Mouse (Mus musculus) gastrocnemius, postnatal 36 days (tissue): ENCODE data around the gene Fgfr2. TPM values are rescaled to one million over a fixed set of nuclear protein-coding genes. Genes with fewer than 3 reads are reported as not detected.
A peak's percentile ranks its signal among the peaks of the same experiment; 100 is the strongest.
"Not testable (repeated sequence)": the region's sequence is repeated elsewhere in the genome, so short reads cannot be mapped to it uniquely, and the experiment has no call there.

Experiments used
- DNase-seq, 2 experiments: peaks; one replicate each; pipeline ENCODE4 v3.0.0; 2022
- intact Hi-C: fragments of 180-260 bp; cut with DNase I; formaldehyde crosslinking; loops from one replicate; pipeline ENCODE4 v1.15.1; 2025
- total RNA-seq, 2 experiments: library from RNA; stranded (reverse); gene quantifications; 2 replicates each; pipeline ENCODE4 v1.2.3; 2021

Fgfr2 gene
- total RNA-seq, 2 experiments from 2014 or later: 0.28 to 0.49 TPM

DNA sequence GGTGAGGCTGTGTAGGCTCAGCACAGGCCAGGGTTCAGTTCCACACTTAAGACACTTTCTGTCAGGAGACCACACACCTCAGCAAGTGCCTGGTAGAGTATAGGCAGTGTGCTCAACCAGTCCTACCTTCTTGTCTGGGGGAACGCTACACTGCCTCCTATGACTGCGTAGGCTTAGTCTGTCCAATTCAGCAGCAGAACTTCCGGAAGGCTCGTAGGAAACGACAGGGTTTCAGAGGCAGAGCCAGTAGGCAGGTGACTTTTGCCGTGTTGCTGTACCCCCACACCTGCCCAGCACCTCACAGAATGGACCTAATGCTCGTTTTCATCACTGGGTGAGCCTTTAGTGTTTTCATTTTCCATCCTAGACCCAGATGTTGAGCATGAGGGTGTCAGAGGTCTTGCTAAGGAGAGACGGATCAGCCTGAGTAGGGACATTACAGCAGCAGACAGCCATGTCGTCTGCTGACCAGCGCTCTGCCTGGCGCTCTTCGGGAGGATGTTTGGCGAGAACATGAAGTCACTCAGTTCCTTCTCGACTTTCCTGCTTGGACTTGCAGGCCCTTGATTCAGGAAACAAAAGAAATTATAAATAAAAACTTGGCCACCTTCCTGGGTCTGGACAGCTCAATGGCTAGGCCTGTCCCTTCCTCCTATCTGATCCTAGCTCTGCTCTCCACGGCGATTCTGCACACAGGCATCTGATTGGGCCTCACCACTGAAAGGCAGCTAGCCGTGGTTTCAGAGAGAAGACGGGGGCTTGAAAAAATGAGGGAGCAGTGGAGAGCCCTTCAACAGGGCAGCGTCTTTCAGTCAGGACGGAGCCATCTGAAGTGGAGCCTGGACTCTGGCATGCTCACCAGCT, 452.9 kb downstream of the Fgfr2 start:
- intact Hi-C loops: loop anchor here (5.0 kb wide), 2 partner anchors 47 to 142 kb away; partner anchors contain the start of gene Fam53b
- peak in 1 of 2 experiments; percentile 38 for DNase-seq

- intact Hi-C loops: no loop called here
- DNase-seq: no peak
These were observed 454.5 kb downstream of the Fgfr2 start for GRCm38 (mm10) chr7:132668604-132669003.

- DNase-seq: no peak
- intact Hi-C loops: no loop called here
These were observed 456.6 kb downstream of the Fgfr2 start for GRCm38 (mm10) chr7:132666516-132666915.

DNA sequence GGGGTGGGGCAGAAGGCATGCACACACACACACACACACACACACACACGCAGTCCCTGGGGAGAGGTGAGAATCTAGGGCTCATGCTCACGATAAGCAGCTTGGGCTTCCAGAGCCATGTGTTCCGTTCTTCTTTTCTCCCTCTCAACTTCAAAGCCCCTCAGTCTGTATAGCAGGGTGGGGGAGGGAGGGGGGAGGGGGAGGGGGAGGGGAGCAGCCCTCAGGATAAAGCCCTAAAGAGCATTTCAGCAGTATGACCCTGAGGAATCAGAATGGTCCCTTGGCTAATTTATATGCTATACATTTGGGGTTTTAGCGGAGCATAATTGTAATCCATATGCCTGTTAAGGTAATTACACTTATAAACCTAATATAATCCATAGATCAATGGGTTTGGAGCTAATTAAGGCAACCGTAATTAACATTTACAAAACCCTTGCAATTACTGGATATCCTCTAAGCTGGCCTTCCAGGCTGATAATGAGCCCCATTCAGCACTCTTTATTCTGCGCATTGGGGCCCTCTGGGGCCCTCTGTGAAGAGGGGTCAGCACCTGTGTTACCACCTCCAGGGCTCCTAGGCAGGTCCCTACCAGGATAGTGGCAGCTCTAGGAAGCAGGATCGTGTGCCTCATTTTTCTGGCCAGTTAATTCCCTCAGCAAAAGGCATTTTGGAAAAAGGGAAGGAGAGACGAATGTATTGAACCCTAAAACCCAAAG, 457.3 kb downstream of the Fgfr2 start:
- intact Hi-C loops: no loop called here

DNA sequence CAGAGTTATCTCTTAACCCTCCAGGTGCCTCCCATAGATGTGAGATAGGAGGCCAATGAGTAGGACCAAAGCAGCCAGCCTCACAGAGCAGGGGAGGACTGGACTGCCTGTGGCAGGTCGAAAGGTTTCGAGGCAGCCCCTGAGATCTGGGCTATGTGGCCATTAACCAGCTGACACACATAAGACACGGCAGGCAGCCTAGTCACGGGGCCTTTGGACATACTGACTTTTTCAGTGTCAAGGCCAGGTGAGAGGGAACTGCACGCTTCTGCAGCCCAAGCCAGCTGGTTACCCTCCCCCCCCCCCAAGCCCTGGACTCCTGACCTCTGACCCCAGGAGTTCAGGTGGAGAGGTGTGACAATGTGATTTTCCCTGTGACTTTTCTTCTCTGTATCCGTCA, 458.3 kb downstream of the Fgfr2 start:
- intact Hi-C loops: loop anchor here (5.0 kb wide), 1 partner anchor 92 kb away; no protein-coding TSS in a partner anchor
- no peak for DNase-seq

More for the DNA sequence above, 457.3 kb downstream of the Fgfr2 start:
- no peak for DNase-seq

- DNase-seq: not testable (repeated sequence)
- intact Hi-C loops: loop anchor here (5.0 kb wide), 1 partner anchor 94 kb away; no protein-coding TSS in a partner anchor
These were observed 460.3 kb downstream of the Fgfr2 start for GRCm38 (mm10) chr7:132662831-132663230.

- intact Hi-C loops: loop anchor here (5.0 kb wide), 3 partner anchors 98 to 343 kb away; no protein-coding TSS in a partner anchor
- DNase-seq: no peak
These were observed 463.5 kb downstream of the Fgfr2 start for GRCm38 (mm10) chr7:132659633-132660032.

GRCm38 (mm10) chr7:132658688-132659087, 464.5 kb downstream of the Fgfr2 start:
- intact Hi-C loops: loop anchor here (5.0 kb wide), 2 partner anchors 239 to 344 kb away; no protein-coding TSS in a partner anchor
- no peak for DNase-seq

- intact Hi-C loops: loop anchor here (5.0 kb wide), 2 partner anchors 239 to 344 kb away; no protein-coding TSS in a partner anchor
- no peak for DNase-seq
These were observed 465.1 kb downstream of the Fgfr2 start for GRCm38 (mm10) chr7:132658058-132658450.

- intact Hi-C loops: loop anchor here (5.0 kb wide), 2 partner anchors 240 to 345 kb away; no protein-coding TSS in a partner anchor
- DNase-seq: no peak
These were observed 465.6 kb downstream of the Fgfr2 start for GRCm38 (mm10) chr7:132657371-132658057.

DNA sequence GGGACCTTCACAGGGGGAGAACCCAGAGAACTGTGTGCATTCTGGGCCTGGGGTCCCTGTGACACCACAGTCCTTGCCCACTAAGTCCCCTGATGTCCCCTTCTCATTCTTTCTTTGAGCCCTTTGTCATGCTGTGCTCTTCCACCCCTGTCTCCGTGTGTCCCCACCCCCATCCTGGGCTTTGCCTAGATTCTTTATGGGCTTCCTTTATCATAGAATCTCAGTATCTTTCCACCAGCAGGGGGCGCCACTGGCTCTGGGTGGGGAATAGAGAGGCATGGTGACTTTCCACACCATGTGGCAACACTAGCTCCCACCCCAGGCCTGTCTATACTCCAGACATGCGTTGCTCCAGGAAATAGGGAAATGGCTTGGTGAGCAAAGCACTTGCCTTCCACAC, 466.6 kb downstream of the Fgfr2 start:
- peak; percentile 84 to 94 for DNase-seq
- intact Hi-C loops: loop anchor here (1.0 to 5.0 kb wide), 5 partner anchors 18 to 346 kb away; partner anchors contain the start of gene Eef1akmt2

GRCm38 (mm10) chr7:132656075-132656474, 467.1 kb downstream of the Fgfr2 start:
- DNase-seq: peak; percentile 85 to 86
- intact Hi-C loops: loop anchor here (1.0 to 5.0 kb wide), 5 partner anchors 18 to 346 kb away; partner anchors contain the start of gene Eef1akmt2

GRCm38 (mm10) chr7:132654412-132654811, 468.7 kb downstream of the Fgfr2 start:
- DNase-seq: no peak
- intact Hi-C loops: no loop called here

GRCm38 (mm10) chr7:132646514-132646913, 476.6 kb downstream of the Fgfr2 start:
- no peak for DNase-seq
- intact Hi-C loops: loop anchor here (10.0 kb wide), 1 partner anchor 468 kb away; no protein-coding TSS in a partner anchor

GRCm38 (mm10) chr7:132644605-132645279, 478.4 kb downstream of the Fgfr2 start:
- DNase-seq: no peak

GRCm38 (mm10) chr7:132641606-132642005, 481.5 kb downstream of the Fgfr2 start:
- DNase-seq: no peak
- intact Hi-C loops: loop anchor here (10.0 kb wide), 1 partner anchor 473 kb away; no protein-coding TSS in a partner anchor

More at GRCm38 (mm10) chr7:132644605-132645279, 478.4 kb downstream of the Fgfr2 start:
- intact Hi-C loops: loop anchor here (10.0 kb wide), 1 partner anchor 470 kb away; no protein-coding TSS in a partner anchor

DNA sequence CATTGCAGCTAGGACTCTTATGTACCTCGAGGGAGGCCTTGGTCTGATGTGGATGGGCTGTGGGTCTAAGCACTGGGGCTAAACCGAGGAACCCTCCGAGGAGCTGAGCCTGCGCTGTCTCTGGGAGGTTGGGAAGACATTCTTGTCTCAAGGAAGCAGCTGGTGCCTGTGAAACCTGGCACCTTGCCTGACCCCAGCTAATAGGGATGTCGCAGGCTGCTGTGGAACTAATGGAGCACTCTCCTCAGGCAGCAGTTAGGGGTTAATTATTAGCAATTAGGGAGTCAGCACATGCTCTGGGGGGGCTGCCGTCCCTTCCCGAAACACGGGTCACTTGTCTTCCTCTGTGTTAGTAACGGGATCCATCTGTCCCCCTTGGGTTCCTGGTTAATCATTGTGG, 482.2 kb downstream of the Fgfr2 start:
- intact Hi-C loops: loop anchor here (10.0 kb wide), 1 partner anchor 474 kb away; no protein-coding TSS in a partner anchor
- no peak for DNase-seq

GRCm38 (mm10) chr7:132638446-132639087, 484.6 kb downstream of the Fgfr2 start:
- no peak for DNase-seq
- intact Hi-C loops: loop anchor here (5.0 to 10.0 kb wide), 2 partner anchors 414 to 741 kb away; no protein-coding TSS in a partner anchor

GRCm38 (mm10) chr7:132637292-132637691, 485.9 kb downstream of the Fgfr2 start:
- intact Hi-C loops: loop anchor here (5.0 to 10.0 kb wide), 2 partner anchors 412 to 740 kb away; no protein-coding TSS in a partner anchor
- DNase-seq: no peak
